26 mouse cellular contexts compared by ENCODE assay signal in the genomic region with DNA sequence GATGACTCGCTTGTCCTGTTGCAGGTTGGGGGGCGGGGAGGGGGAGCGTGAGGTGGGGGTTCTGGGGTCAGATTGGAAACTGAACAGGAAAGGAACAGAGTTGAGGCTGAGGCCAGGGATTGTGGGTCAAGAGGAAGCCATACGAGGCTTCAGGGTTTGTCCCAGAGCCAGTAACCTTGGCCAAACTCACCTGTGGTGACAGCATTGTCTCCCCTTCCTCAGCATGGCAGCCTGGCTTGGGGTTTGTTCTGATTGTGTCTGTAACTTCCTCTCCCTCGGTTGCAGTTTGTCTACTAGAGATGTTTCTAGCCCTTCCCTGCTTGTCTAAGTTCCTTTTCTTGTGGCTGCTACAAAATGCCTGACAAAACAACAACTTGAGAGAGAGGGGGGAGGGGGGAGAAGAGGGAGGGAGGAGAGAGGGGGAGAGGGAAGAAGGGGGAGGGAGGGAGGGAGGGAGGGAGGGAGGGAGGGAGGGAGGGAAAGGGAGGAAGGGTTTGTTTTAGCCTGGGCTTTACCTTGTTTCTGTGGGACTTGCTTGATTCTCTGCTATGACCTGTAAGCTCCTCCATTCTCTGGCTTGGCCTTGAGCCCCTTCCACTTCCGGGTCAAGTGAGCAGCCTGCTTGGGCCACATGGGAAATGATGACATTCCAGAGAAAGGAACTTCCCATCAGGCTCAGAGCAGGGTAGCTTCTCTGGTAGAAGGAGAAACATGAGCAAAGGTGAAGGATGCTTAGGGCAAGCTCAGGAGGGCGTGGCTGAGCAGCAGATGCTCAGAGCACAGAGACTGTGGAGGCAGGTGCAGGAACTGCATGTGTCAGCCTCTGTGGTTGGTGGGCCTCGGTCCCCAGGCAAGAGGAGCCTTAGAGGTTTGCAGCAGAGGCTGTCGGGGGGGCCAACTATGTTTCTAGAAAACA. TPM values are rescaled to one million over a fixed set of nuclear protein-coding genes. Genes with fewer than 3 reads are reported as not detected.
DNase-seq lines count a peak whose midpoint lies in the region; ATAC-seq lines count a peak whose summit lies in the region.
"Had no signal": no experiment of that assay in that cellular context is flagged by ENCODE, and none has a peak within 500 bp of the region (broad histone marks: within the 10 kb centered on the region; RNA-seq: fewer than 3 reads in every experiment).

No protein-coding gene starts in this region.

- H3K36me3 ChIP-seq in midbrain, embryonic 14.5 days (ENCODE audit: control insufficient read depth, insufficient read depth, low read length) = no peaks in the 10 kb centered on the region
- H3K36me3 ChIP-seq: heart, embryonic 10.5 days; limb, embryonic 15.5 days; midbrain, embryonic 15.5 days; neural tube, embryonic 13.5 days had no signal

- DNase-seq in heart, adult 11 months = peak; percentile 91
- DNase-seq in heart, adult 18-20 months = no peak
- DNase-seq in R1 (ENCODE audit: low read depth, low spot score) = peak; percentile 80
- peak; percentile 78 for DNase-seq in thymus, postnatal 25 days
- DNase-seq in left cerebral cortex, postnatal 4 days = no peak
- no peak for DNase-seq in layer of hippocampus, postnatal 36 days
- no peak for DNase-seq in midbrain, embryonic 14.5 days
- DNase-seq: adrenal gland, postnatal 14 days; cerebellum, postnatal 25 days; gastrocnemius, postnatal 14 days; kidney, adult 9 months; liver, postnatal 0 days; lung, postnatal 36 days; right cerebral cortex, postnatal 4 days had no signal

- no peak overlapping the region for H3K9ac ChIP-seq in midbrain, embryonic 14.5 days (replicated peaks; ENCODE audit: low read length)
- H3K9ac ChIP-seq: limb, embryonic 15.5 days; liver, postnatal 0 days; midbrain, embryonic 15.5 days; neural tube, embryonic 13.5 days had no signal

- H3K4me2 ChIP-seq in midbrain, embryonic 14.5 days (ENCODE audit: low read length) = no peak overlapping the region
- H3K4me2 ChIP-seq: limb, embryonic 15.5 days; midbrain, embryonic 15.5 days; neural tube, embryonic 13.5 days had no signal

- no peak overlapping the region for H3K27ac ChIP-seq in midbrain, embryonic 14.5 days (replicated peaks; ENCODE audit: low read depth, low read length)
- H3K27ac ChIP-seq: heart, embryonic 10.5 days; hindbrain, postnatal 0 days; left cerebral cortex, adult 2 months; limb, embryonic 15.5 days; midbrain, embryonic 15.5 days; neural tube, embryonic 13.5 days had no signal

- H3K9me3 ChIP-seq in midbrain, embryonic 14.5 days (ENCODE audit: control insufficient read depth, low read length) = no peaks in the 10 kb centered on the region
- H3K9me3 ChIP-seq: heart, embryonic 10.5 days; limb, embryonic 15.5 days; midbrain, embryonic 15.5 days; neural tube, embryonic 13.5 days had no signal

- H3K4me1 ChIP-seq in midbrain, embryonic 14.5 days (ENCODE audit: control insufficient read depth, insufficient read depth, low read length) = no peaks in the 10 kb centered on the region
- H3K4me1 ChIP-seq: limb, embryonic 15.5 days; midbrain, embryonic 15.5 days; neural tube, embryonic 13.5 days had no signal

- 66% methylated on average over 9 of the region's 9 CpGs for WGBS in midbrain, embryonic 14.5 days

- peak; percentile 34; the same call in 1 of the 2 replicates for ATAC-seq in megakaryocyte, adult 5-6 weeks (ENCODE audit: poor library complexity, severe bottlenecking)
- no peak for ATAC-seq in midbrain, embryonic 14.5 days (ENCODE audit: low FRiP score, low TSS enrichment)
- ATAC-seq: hindbrain, postnatal 0 days; liver, postnatal 0 days; midbrain, embryonic 15.5 days had no signal

- intact Hi-C loops in left cerebral cortex, postnatal 4 days (cut with DNase I) = no loop called here

- no peak overlapping the region for H3K4me3 ChIP-seq in midbrain, embryonic 14.5 days (replicated peaks; ENCODE audit: low read depth, low read length)
- H3K4me3 ChIP-seq: heart, embryonic 10.5 days; left cerebral cortex, adult 2 months; limb, embryonic 15.5 days; midbrain, embryonic 15.5 days; neural tube, embryonic 13.5 days had no signal

- no peaks in the 10 kb centered on the region for H3K27me3 ChIP-seq in midbrain, embryonic 14.5 days (ENCODE audit: control insufficient read depth, insufficient read depth, low read length)
- H3K27me3 ChIP-seq: limb, embryonic 15.5 days; neural tube, embryonic 13.5 days had no signal

RNA-seq across cellular contexts. Expression of a gene that starts 7.7 kb away (rescaled TPM):
- 1 to 10 TPM; 1.5 to 2.1 TPM for total RNA-seq in heart, adult 18-20 months (2021)
- 0.05 TPM in 1 of 2 replicates, not detected in the other for total RNA-seq in megakaryocyte, adult 5-6 weeks (2015)
- not detected in 2 replicates for total RNA-seq in megakaryocyte, adult 5-6 weeks (2017)
- 1 to 10 TPM; 2.8 to 3.4 TPM for total RNA-seq in left cerebral cortex, postnatal 4 days (2021)
- total RNA-seq in layer of hippocampus, postnatal 36 days (2021) = 1 to 10 TPM; 1.2 to 1.8 TPM
- 0.75 and 1.5 TPM in 2 replicates for polyA plus RNA-seq in midbrain, embryonic 14.5 days (2014; fragmentation: Nextera tagmentation; extraction: Ambion mirVana)
- polyA plus RNA-seq: C2C12 had no signal

RNA-seq across cellular contexts. Expression of a gene that starts 8.0 kb away (rescaled TPM):
- 10 to 100 TPM; 13.2 to 14.8 TPM for total RNA-seq in heart, adult 18-20 months (2021)
- total RNA-seq in megakaryocyte, adult 5-6 weeks (2015) = 0.29 and 0.48 TPM in 2 replicates
- 0.61 and 2.9 TPM in 2 replicates for total RNA-seq in megakaryocyte, adult 5-6 weeks (2017)
- total RNA-seq in left cerebral cortex, postnatal 4 days (2021) = 1 to 10 TPM; 4.4 to 5.9 TPM
- total RNA-seq in layer of hippocampus, postnatal 36 days (2021) = 10 to 100 TPM in 1 of 2 experiments, 1 to 10 TPM in 1; 6.0 to 10.1 TPM
- polyA plus RNA-seq in midbrain, embryonic 14.5 days (2014; fragmentation: Nextera tagmentation; extraction: Ambion mirVana) = 0.50 and 0.72 TPM in 2 replicates

RNA-seq across cellular contexts. Expression of a gene that starts 29.0 kb away (rescaled TPM):
- total RNA-seq in heart, adult 18-20 months (2021) = not detected
- not detected in 2 replicates for total RNA-seq in megakaryocyte, adult 5-6 weeks (2015)
- total RNA-seq in megakaryocyte, adult 5-6 weeks (2017) = not detected in 2 replicates
- not detected for total RNA-seq in left cerebral cortex, postnatal 4 days (2021)
- not detected for total RNA-seq in layer of hippocampus, postnatal 36 days (2021)
- not detected in 2 replicates for polyA plus RNA-seq in midbrain, embryonic 14.5 days (2014; fragmentation: Nextera tagmentation; extraction: Ambion mirVana)
- total RNA-seq: adrenal gland, postnatal 14 days; heart, postnatal 25 days; hindbrain, postnatal 0 days; left cerebral cortex, adult 2 months had no signal
- polyA plus RNA-seq: C2C12; embryonic facial prominence, embryonic 11.5 days; heart, embryonic 10.5 days; hindbrain, postnatal 0 days; limb, embryonic 15.5 days; liver, postnatal 0 days; midbrain, embryonic 15.5 days; neural tube, embryonic 13.5 days; stomach, embryonic 14.5 days; urinary bladder, adult 2 months had no signal

RNA-seq across cellular contexts. Expression of a gene that starts 29.9 kb away (rescaled TPM):
- total RNA-seq in heart, adult 18-20 months (2021) = not detected
- total RNA-seq in megakaryocyte, adult 5-6 weeks (2015) = 1.0 TPM in 1 of 2 replicates, not detected in the other
- total RNA-seq in megakaryocyte, adult 5-6 weeks (2017) = 0.15 TPM in 1 of 2 replicates, not detected in the other
- not detected for total RNA-seq in left cerebral cortex, postnatal 4 days (2021)
- under 1 TPM; 0.40 to 0.78 TPM for total RNA-seq in layer of hippocampus, postnatal 36 days (2021)
- 0.24 and 0.34 TPM in 2 replicates for polyA plus RNA-seq in midbrain, embryonic 14.5 days (2014; fragmentation: Nextera tagmentation; extraction: Ambion mirVana)
- total RNA-seq: gastrocnemius, postnatal 14 days; heart, postnatal 25 days had no signal
- polyA plus RNA-seq: midbrain, embryonic 15.5 days; stomach, embryonic 14.5 days; urinary bladder, adult 2 months had no signal

RNA-seq across cellular contexts. Expression of a gene that starts 43.3 kb away (rescaled TPM):
- total RNA-seq in heart, adult 18-20 months (2021) = not detected
- total RNA-seq in megakaryocyte, adult 5-6 weeks (2015) = not detected in 2 replicates
- not detected in 2 replicates for total RNA-seq in megakaryocyte, adult 5-6 weeks (2017)
- not detected for total RNA-seq in left cerebral cortex, postnatal 4 days (2021)
- not detected for total RNA-seq in layer of hippocampus, postnatal 36 days (2021)
- polyA plus RNA-seq in midbrain, embryonic 14.5 days (2014; fragmentation: Nextera tagmentation; extraction: Ambion mirVana) = not detected in 2 replicates
- total RNA-seq: adrenal gland, postnatal 14 days; gastrocnemius, postnatal 14 days; heart, postnatal 25 days; hindbrain, postnatal 0 days; left cerebral cortex, adult 2 months had no signal
- polyA plus RNA-seq: embryonic facial prominence, embryonic 11.5 days; heart, embryonic 10.5 days; hindbrain, postnatal 0 days; limb, embryonic 15.5 days; liver, postnatal 0 days; midbrain, embryonic 15.5 days; neural tube, embryonic 13.5 days; stomach, embryonic 14.5 days; urinary bladder, adult 2 months had no signal

Comparison
In these comparisons a context has a peak if more than half of its experiments do, and no peak if none do; other contexts are left out.
1. DNase-seq: peak in heart, adult 11 months (single experiment), R1 (single experiment) and thymus, postnatal 25 days (single experiment); none in heart, adult 18-20 months (0 of 2), left cerebral cortex, postnatal 4 days (single experiment), layer of hippocampus, postnatal 36 days (0 of 2) and midbrain, embryonic 14.5 days (single experiment).